Comparison of ENCODE assay signal across 13 mouse cellular contexts in genomic region chr17:86175516-86175915, GRCm38 (mm10).
"Had no signal": no experiment of that assay in that cellular context is flagged by ENCODE, and none has a peak within 500 bp of the region (broad histone marks: within the 10 kb centered on the region; RNA-seq: fewer than 3 reads in every experiment).

No protein-coding gene starts in this region.

- H3K4me3 ChIP-seq: limb, embryonic 15.5 days; liver, embryonic 13.5 days; midbrain, embryonic 10.5 days; neural tube, embryonic 12.5 days had no signal

- H3K27ac ChIP-seq: kidney, postnatal 0 days; limb, embryonic 15.5 days; liver, embryonic 13.5 days; midbrain, embryonic 10.5 days; neural tube, embryonic 12.5 days; stomach, postnatal 0 days had no signal

- H3K4me2 ChIP-seq: limb, embryonic 15.5 days; liver, embryonic 13.5 days; neural tube, embryonic 12.5 days had no signal

- H3K9ac ChIP-seq: limb, embryonic 15.5 days; liver, embryonic 13.5 days; neural tube, embryonic 12.5 days had no signal

- H3K9me3 ChIP-seq: limb, embryonic 15.5 days; liver, embryonic 13.5 days; midbrain, embryonic 10.5 days; neural tube, embryonic 12.5 days had no signal

- DNase-seq: kidney, postnatal 36 days; layer of hippocampus, adult 9-11 months; layer of hippocampus, postnatal 36 days; liver, embryonic 13.5 days; lung, adult 18-20 months; lung, postnatal 4 days; midbrain, embryonic 14.5 days; thymus, postnatal 4 days had no signal

- H3K36me3 ChIP-seq: liver, embryonic 13.5 days had no signal

- H3K27me3 ChIP-seq: limb, embryonic 15.5 days; neural tube, embryonic 12.5 days had no signal
